8 mouse cellular contexts compared by ENCODE assay signal in genomic region chr4:127619870-127620269, GRCm38 (mm10).
DNase-seq lines count a peak whose midpoint lies in the region; ATAC-seq and TF ChIP-seq lines count a peak whose summit lies in the region.

No protein-coding gene starts in this region.

- H3K4me1 ChIP-seq in ES-E14 (ENCODE audit: control insufficient read depth in 2 of 2, insufficient read depth in 2 of 2, low read length in 2 of 2, poor library complexity in 1 of 2): no peaks in the 10 kb centered on the region
- no peaks in the 10 kb centered on the region for H3K4me1 ChIP-seq in embryonic fibroblast, embryonic 13.5 days (ENCODE audit: control insufficient read depth, insufficient read depth, low read length)
- H3K4me1 ChIP-seq in liver, embryonic 13.5 days (replicated peaks): no peaks in the 10 kb centered on the region

- H3K36me3 ChIP-seq in ES-E14 (ENCODE audit: control insufficient read depth, insufficient read depth, low read length, poor library complexity, severe bottlenecking): no peaks in the 10 kb centered on the region
- H3K36me3 ChIP-seq in liver, embryonic 13.5 days: no peaks in the 10 kb centered on the region

- H3K27ac ChIP-seq in ES-E14 (ENCODE audit: insufficient read depth, low read depth, low read length, poor library complexity, severe bottlenecking): no peak overlapping the region
- H3K27ac ChIP-seq in embryonic fibroblast, embryonic 13.5 days (ENCODE audit: insufficient read depth, low read length): no peak overlapping the region
- no peak overlapping the region for H3K27ac ChIP-seq in liver, embryonic 13.5 days

- no peak overlapping the region for H3K9ac ChIP-seq in ES-E14 (ENCODE audit: insufficient read depth, low read depth, low read length, poor library complexity, severe bottlenecking)
- no peak overlapping the region for H3K9ac ChIP-seq in liver, embryonic 13.5 days

- no peak for TF ChIP-seq POLR2A in embryonic fibroblast, embryonic 13.5 days (IDR thresholded peaks at IDR 0.05; ENCODE audit: low read depth, low read length)

- intact Hi-C loops in gastrocnemius, postnatal 14 days (cut with DNase I; ENCODE audit: low total_unique reads): loop anchor here (10.0 kb wide), 1 partner anchor 255 kb away; no protein-coding TSS in a partner anchor

- no peak for ATAC-seq in liver, embryonic 13.5 days (ENCODE audit: low read depth)
- no peak for ATAC-seq in activated CD4-positive, CD25-positive, alpha-beta regulatory T cell, adult 4 months

- in situ Hi-C loops in ES-E14 (cut with MboI; ENCODE audit: low sequenced_read_pairs in 2 of 2, unreplicated experiment in 2 of 2): loop anchor here in 1 of 2 experiments (10.0 kb wide), 1 partner anchor 245 kb away; no protein-coding TSS in a partner anchor

- 8% methylated on average over 14 of the region's 14 CpGs for WGBS in liver, embryonic 13.5 days (ENCODE audit: insufficient replicate concordance)

- H3K4me2 ChIP-seq in liver, embryonic 13.5 days: no peak overlapping the region

- peak; percentile 5 for DNase-seq in gastrocnemius, postnatal 14 days
- DNase-seq in gastrocnemius, adult 8-10 months (ENCODE audit: low spot score in 2 of 2): no peak
- DNase-seq in ES-E14 (ENCODE audit: low read depth, low spot score): peak; percentile 57
- peak; percentile 3 for DNase-seq in liver, embryonic 13.5 days
- no peak for DNase-seq in right cerebral cortex, postnatal 36 days (ENCODE audit: low spot score in 2 of 2)
- no peak for DNase-seq in spleen, postnatal 4 days (ENCODE audit: low spot score in 2 of 2)

- no peaks in the 10 kb centered on the region for H3K27me3 ChIP-seq in liver, embryonic 13.5 days

- no peak overlapping the region for H3K4me3 ChIP-seq in ES-E14 (ENCODE audit: insufficient read depth in 1 of 2, low read depth in 1 of 2, low read length in 2 of 2, poor library complexity in 1 of 2, severe bottlenecking in 1 of 2)
- H3K4me3 ChIP-seq in embryonic fibroblast, embryonic 13.5 days (ENCODE audit: insufficient read depth, low read length): no peak overlapping the region
- no peak overlapping the region for H3K4me3 ChIP-seq in liver, embryonic 13.5 days (replicated peaks)

- peak; percentile 37; the same call in 1 of the 2 replicates for TF ChIP-seq CTCF in embryonic fibroblast, embryonic 13.5 days (IDR thresholded peaks at IDR 0.05; ENCODE audit: borderline replicate concordance, insufficient read depth, low read length)

- H3K9me3 ChIP-seq in ES-E14 (ENCODE audit: control insufficient read depth, insufficient read depth, low read depth, low read length): no peaks in the 10 kb centered on the region
- H3K9me3 ChIP-seq in liver, embryonic 13.5 days (replicated peaks): no peaks in the 10 kb centered on the region

TF ChIP-seq in ES-E14, 5 proteins besides CTCF, POLR2A, EP300 and RAD21:
- TF ChIP-seq ZC3H11A (IDR thresholded peaks at IDR 0.05; ENCODE audit: borderline replicate concordance, low read depth, low read length) (no peak), HCFC1 (IDR thresholded peaks at IDR 0.05; ENCODE audit: borderline replicate concordance, insufficient read depth, low read length) (no peak), MAFK (IDR thresholded peaks at IDR 0.05; ENCODE audit: insufficient read depth, low read depth, low read length) (no peak), ZNF384 (IDR thresholded peaks at IDR 0.05; ENCODE audit: low read depth, low read length) (no peak), CHD2 (IDR thresholded peaks at IDR 0.05; ENCODE audit: low read depth, low read length) (no peak)

Comparison
In these comparisons a context has a peak if more than half of its experiments do, and no peak if none do; other contexts are left out.
1. DNase-seq: peak in gastrocnemius, postnatal 14 days (single experiment), ES-E14 (single experiment) and liver, embryonic 13.5 days (single experiment); none in gastrocnemius, adult 8-10 months (0 of 2), right cerebral cortex, postnatal 36 days (0 of 2) and spleen, postnatal 4 days (0 of 2).